Mouse (Mus musculus) testis, adult 2 months (tissue): Measurements from ENCODE around the gene Cadm2.

ENCODE experiments used
- CTCF ChIP-seq: fragments of 200-500 bp; IDR thresholded peaks from 2 replicates; pipeline ENCODE4 v1.5.1; 2012; ENCODE audit warnings: low read depth, mild to moderate bottlenecking, inconsistent platforms, low read length, moderate library complexity; ENCODE audit not compliant: control insufficient read depth, insufficient read depth, insufficient replicate concordance
- POLR2A ChIP-seq: fragments of 200-500 bp; IDR thresholded peaks from 2 replicates; pipeline ENCODE4 v1.6.1; 2012; ENCODE audit warnings: low read depth, mild to moderate bottlenecking, inconsistent platforms, low read length, moderate library complexity; ENCODE audit not compliant: control insufficient read depth

- TF ChIP-seq CTCF = no peak
- no peak for TF ChIP-seq POLR2A
These were observed 914.2 kb downstream of the Cadm2 start for GRCm38 (mm10) chr16:66706476-66706875.
